Mouse (Mus musculus): ENCODE measurements around the gene Ednrb. TPM values are rescaled to one million over a fixed set of nuclear protein-coding genes. Genes with fewer than 3 reads are reported as not detected.

Ednrb gene
- polyA plus RNA-seq, 1 experiment from 2014 or later = 31.2 TPM

GRCm38 (mm10) chr14:103822590-103822989, 21.6 kb downstream of the Ednrb start:
- ATAC-seq (ENCODE audit: insufficient number of reproducible peaks, low FRiP score, low TSS enrichment, low read depth) = no peak
- WGBS = 42% methylated on average over 1 of the region's 1 CpGs
- Histone ChIP-seq H3K27ac (replicated peaks) (no peak overlapping the region), H3K4me3 (replicated peaks) (no peak overlapping the region), H3K9ac (no peak overlapping the region), H3K4me2 (replicated peaks) (no peak overlapping the region), H3K36me3 (no peaks in the 10 kb centered on the region), H3K4me1 (no peaks in the 10 kb centered on the region), H3K27me3 (no peaks in the 10 kb centered on the region), H3K9me3 (replicated peaks) (no peaks in the 10 kb centered on the region)

GRCm38 (mm10) chr14:103816637-103817308, 27.4 kb downstream of the Ednrb start:
- H3K27me3 ChIP-seq = no peaks in the 10 kb centered on the region
- H3K4me3 ChIP-seq (replicated peaks) = no peak overlapping the region
- no peak for ATAC-seq (ENCODE audit: insufficient number of reproducible peaks, low FRiP score, low TSS enrichment, low read depth)
- no peak overlapping the region for H3K9ac ChIP-seq
- WGBS = 71% methylated on average over 25 of the region's 25 CpGs
- H3K4me2 ChIP-seq (replicated peaks) = no peak overlapping the region
- H3K27ac ChIP-seq (replicated peaks) = no peak overlapping the region
- no peaks in the 10 kb centered on the region for H3K36me3 ChIP-seq
- no peaks in the 10 kb centered on the region for H3K4me1 ChIP-seq
- H3K9me3 ChIP-seq (replicated peaks) = no peaks in the 10 kb centered on the region

GRCm38 (mm10) chr14:103815542-103815941, 28.7 kb downstream of the Ednrb start:
- H3K4me1 ChIP-seq = no peaks in the 10 kb centered on the region
- H3K4me2 ChIP-seq (replicated peaks) = no peak overlapping the region
- no peaks in the 10 kb centered on the region for H3K9me3 ChIP-seq (replicated peaks)
- no peak overlapping the region for H3K9ac ChIP-seq
- WGBS = 50% methylated on average over 16 of the region's 16 CpGs
- H3K4me3 ChIP-seq (replicated peaks) = no peak overlapping the region
- no peaks in the 10 kb centered on the region for H3K27me3 ChIP-seq
- no peaks in the 10 kb centered on the region for H3K36me3 ChIP-seq
- no peak for ATAC-seq (ENCODE audit: insufficient number of reproducible peaks, low FRiP score, low TSS enrichment, low read depth)
- no peak overlapping the region for H3K27ac ChIP-seq (replicated peaks)

GRCm38 (mm10) chr14:103814015-103814691, 30.0 kb downstream of the Ednrb start:
- 63% methylated on average over 10 of the region's 10 CpGs for WGBS
- no peak for ATAC-seq (ENCODE audit: insufficient number of reproducible peaks, low FRiP score, low TSS enrichment, low read depth)
- Histone ChIP-seq H3K4me1 (no peaks in the 10 kb centered on the region), H3K27me3 (no peaks in the 10 kb centered on the region), H3K4me2 (replicated peaks) (no peak overlapping the region), H3K27ac (replicated peaks) (no peak overlapping the region), H3K36me3 (no peaks in the 10 kb centered on the region), H3K4me3 (replicated peaks) (no peak overlapping the region), H3K9me3 (replicated peaks) (no peaks in the 10 kb centered on the region), H3K9ac (no peak overlapping the region)

- Histone ChIP-seq H3K9me3 (replicated peaks) (no peaks in the 10 kb centered on the region), H3K27ac (replicated peaks) (no peak overlapping the region), H3K4me2 (replicated peaks) (no peak overlapping the region), H3K4me3 (replicated peaks) (no peak overlapping the region), H3K36me3 (no peaks in the 10 kb centered on the region), H3K4me1 (no peaks in the 10 kb centered on the region), H3K9ac (no peak overlapping the region), H3K27me3 (no peaks in the 10 kb centered on the region)
- WGBS = 69% methylated on average over 3 of the region's 3 CpGs
- ATAC-seq (ENCODE audit: insufficient number of reproducible peaks, low FRiP score, low TSS enrichment, low read depth) = no peak
Measured at GRCm38 (mm10) chr14:103813246-103813645, 31.0 kb downstream of the Ednrb start.

GRCm38 (mm10) chr14:103811291-103811690, 32.9 kb downstream of the Ednrb start:
- H3K4me2 ChIP-seq (replicated peaks) = no peak overlapping the region
- no peaks in the 10 kb centered on the region for H3K27me3 ChIP-seq
- ATAC-seq (ENCODE audit: insufficient number of reproducible peaks, low FRiP score, low TSS enrichment, low read depth) = no peak
- WGBS = 94% methylated on average over 7 of the region's 7 CpGs
- H3K4me3 ChIP-seq (replicated peaks) = no peak overlapping the region
- no peaks in the 10 kb centered on the region for H3K36me3 ChIP-seq
- no peak overlapping the region for H3K27ac ChIP-seq (replicated peaks)
- H3K9ac ChIP-seq = no peak overlapping the region
- H3K9me3 ChIP-seq (replicated peaks) = no peaks in the 10 kb centered on the region
- no peaks in the 10 kb centered on the region for H3K4me1 ChIP-seq

GRCm38 (mm10) chr14:103803907-103804659, 40.1 kb downstream of the Ednrb start:
- Histone ChIP-seq H3K4me3 (replicated peaks) (no peak overlapping the region), H3K36me3 (no peaks in the 10 kb centered on the region), H3K27me3 (no peaks in the 10 kb centered on the region), H3K4me1 (no peaks in the 10 kb centered on the region), H3K27ac (replicated peaks) (no peak overlapping the region), H3K9me3 (replicated peaks) (no peaks in the 10 kb centered on the region), H3K9ac (no peak overlapping the region), H3K4me2 (replicated peaks) (no peak overlapping the region)
- ATAC-seq (ENCODE audit: insufficient number of reproducible peaks, low FRiP score, low TSS enrichment, low read depth) = no peak
- WGBS = 72% methylated on average over 4 of the region's 4 CpGs

- H3K9ac ChIP-seq = no peak overlapping the region
- no peaks in the 10 kb centered on the region for H3K36me3 ChIP-seq
- no peaks in the 10 kb centered on the region for H3K4me1 ChIP-seq
- H3K4me2 ChIP-seq (replicated peaks) = no peak overlapping the region
- no peak overlapping the region for H3K27ac ChIP-seq (replicated peaks)
- 74% methylated on average over 3 of the region's 3 CpGs for WGBS
- no peaks in the 10 kb centered on the region for H3K27me3 ChIP-seq
- no peak overlapping the region for H3K4me3 ChIP-seq (replicated peaks)
- H3K9me3 ChIP-seq (replicated peaks) = no peaks in the 10 kb centered on the region
- ATAC-seq (ENCODE audit: insufficient number of reproducible peaks, low FRiP score, low TSS enrichment, low read depth) = no peak
Measured at GRCm38 (mm10) chr14:103797123-103797522, 47.1 kb downstream of the Ednrb start.

GRCm38 (mm10) chr14:103795591-103795990, 48.6 kb downstream of the Ednrb start:
- no peak for ATAC-seq (ENCODE audit: insufficient number of reproducible peaks, low FRiP score, low TSS enrichment, low read depth)
- H3K4me2 ChIP-seq (replicated peaks) = no peak overlapping the region
- no peak overlapping the region for H3K4me3 ChIP-seq (replicated peaks)
- H3K9me3 ChIP-seq (replicated peaks) = no peaks in the 10 kb centered on the region
- H3K9ac ChIP-seq = no peak overlapping the region
- H3K27me3 ChIP-seq = no peaks in the 10 kb centered on the region
- WGBS = 82% methylated on average over 1 of the region's 1 CpGs
- H3K36me3 ChIP-seq = no peaks in the 10 kb centered on the region
- no peak overlapping the region for H3K27ac ChIP-seq (replicated peaks)
- no peaks in the 10 kb centered on the region for H3K4me1 ChIP-seq

- WGBS = 68% methylated on average over 5 of the region's 5 CpGs
- H3K9me3 ChIP-seq (replicated peaks) = no peaks in the 10 kb centered on the region
- H3K27ac ChIP-seq (replicated peaks) = no peak overlapping the region
- H3K4me3 ChIP-seq (replicated peaks) = no peak overlapping the region
- H3K36me3 ChIP-seq = no peaks in the 10 kb centered on the region
- H3K4me1 ChIP-seq = no peaks in the 10 kb centered on the region
- H3K9ac ChIP-seq = no peak overlapping the region
- H3K27me3 ChIP-seq = no peaks in the 10 kb centered on the region
- no peak overlapping the region for H3K4me2 ChIP-seq (replicated peaks)
- no peak for ATAC-seq (ENCODE audit: insufficient number of reproducible peaks, low FRiP score, low TSS enrichment, low read depth)
Measured at GRCm38 (mm10) chr14:103793409-103793808, 50.8 kb downstream of the Ednrb start.

- no peak for ATAC-seq (ENCODE audit: insufficient number of reproducible peaks, low FRiP score, low TSS enrichment, low read depth)
- Histone ChIP-seq H3K27me3 (no peaks in the 10 kb centered on the region), H3K27ac (replicated peaks) (no peak overlapping the region), H3K36me3 (no peaks in the 10 kb centered on the region), H3K9ac (no peak overlapping the region), H3K9me3 (replicated peaks) (no peaks in the 10 kb centered on the region), H3K4me1 (no peaks in the 10 kb centered on the region), H3K4me3 (replicated peaks) (no peak overlapping the region), H3K4me2 (replicated peaks) (no peak overlapping the region)
- 16% methylated on average over 1 of the region's 1 CpGs for WGBS
Measured at GRCm38 (mm10) chr14:103792726-103793125, 51.5 kb downstream of the Ednrb start.
